Mouse (Mus musculus) heart, postnatal 0 days (tissue): ENCODE measurements at regions not wholly inside any gene's neighbourhood (a gene's known extent, or its start where the extent isn't known, plus 50 kb on each side); places are given as distances from the start of the nearest gene placed in this dataset.

Source experiments
- ATAC-seq: fragments of 200-750 bp; cut with Nextera tagmentation; 2 replicates; pipeline ENCODE4 v1.8.0; 2017; ENCODE audit warnings: low read depth, moderate number of reproducible peaks, moderate library complexity; ENCODE audit not compliant: insufficient read depth
- DNase-seq: peaks from one replicate; pipeline ENCODE4 v3.0.0-alpha.2; 2016; ENCODE audit warnings: low spot score
- H3K27ac ChIP-seq: fragments of 300-500 bp; sonication (generic); 2 replicates; pipeline ENCODE4 v1.5.1; 2014; ENCODE audit warnings: low read depth, mild to moderate bottlenecking
- H3K27me3 ChIP-seq: fragments of 300-500 bp; sonication (generic); 2 replicates; pipeline ENCODE4 v1.6.1; 2014; ENCODE audit warnings: low read length, mixed read lengths; ENCODE audit not compliant: control insufficient read depth, insufficient read depth
- H3K36me3 ChIP-seq: fragments of 300-500 bp; sonication (generic); replicated peaks from 2 replicates; pipeline ENCODE4 v1.6.1; 2014; ENCODE audit warnings: low read length, mixed read lengths; ENCODE audit not compliant: control insufficient read depth, insufficient read depth
- H3K4me1 ChIP-seq: fragments of 300-500 bp; sonication (generic); 2 replicates; pipeline ENCODE4 v1.6.1; 2014; ENCODE audit warnings: antibody characterized with exemption; ENCODE audit not compliant: control insufficient read depth, insufficient read depth
- H3K4me2 ChIP-seq: fragments of 300-500 bp; sonication (generic); 2 replicates; pipeline ENCODE4 v1.6.1; 2014; ENCODE audit warnings: low read depth, mild to moderate bottlenecking, low read length, moderate library complexity
- H3K4me3 ChIP-seq: fragments of 300-500 bp; sonication (generic); 2 replicates; pipeline ENCODE4 v1.5.1; 2014; ENCODE audit warnings: low read depth, low read length
- H3K9ac ChIP-seq: fragments of 300-500 bp; sonication (generic); replicated peaks from 2 replicates; pipeline ENCODE4 v1.6.1; 2014; ENCODE audit warnings: low read depth, low read length, mixed read lengths
- H3K9me3 ChIP-seq: fragments of 300-500 bp; sonication (generic); replicated peaks from 2 replicates; pipeline ENCODE4 v1.6.1; 2016; ENCODE audit warnings: low read length; ENCODE audit not compliant: control insufficient read depth
- CTCF ChIP-seq: IDR thresholded peaks from 2 replicates; pipeline ENCODE4 v1.5.1; 2016; ENCODE audit warnings: antibody characterized with exemption, control low read depth, low read depth
- EP300 ChIP-seq: IDR thresholded peaks from 2 replicates; pipeline ENCODE4 v1.6.1; 2016; ENCODE audit warnings: antibody characterized with exemption, low read depth
- WGBS: fragments of 180-500 bp; shearing (Covaris S2); extraction: QIAGEN DNeasy Blood & Tissue Kit; methylation state at CpG from one replicate; pipeline ENCODE4 v1.1.7; 2014; 5-methylcytosine and 5-hydroxymethylcytosine counted together

DNA sequence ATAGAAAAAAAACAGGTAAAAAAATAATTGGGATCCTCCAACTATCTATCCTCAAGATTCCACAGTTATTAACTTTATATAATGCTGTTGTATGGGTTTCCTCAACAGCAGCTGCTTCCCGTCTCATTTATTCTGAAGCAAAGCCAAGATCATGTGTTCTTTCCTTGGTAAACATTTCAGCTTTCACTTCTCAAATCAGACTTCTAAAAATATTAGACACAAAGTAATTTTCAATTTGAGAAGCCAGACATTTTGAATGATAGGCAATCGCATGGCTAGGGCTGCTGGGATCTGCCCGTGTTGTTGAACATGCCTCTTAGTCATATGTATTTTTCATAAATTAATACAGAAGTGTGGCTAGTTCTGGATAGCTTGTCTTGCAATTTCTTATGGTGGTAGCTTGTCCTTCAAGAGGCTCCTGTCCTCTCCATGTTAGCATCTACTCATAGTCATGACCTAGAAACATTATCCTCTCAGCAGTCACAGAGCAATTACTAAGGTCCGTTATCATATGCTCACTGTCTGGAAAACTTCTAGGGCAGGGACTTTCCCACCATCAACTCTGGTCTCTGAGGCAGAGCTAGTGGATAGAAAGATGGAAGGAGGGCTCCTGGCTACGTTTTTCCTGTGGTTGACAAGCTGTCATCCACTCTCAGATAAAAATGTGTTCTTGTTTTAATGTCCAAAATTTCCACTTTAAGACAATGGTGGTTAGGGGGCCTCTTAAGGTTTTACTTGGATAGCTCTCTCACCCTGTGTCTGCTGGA is 274.6 kb upstream of the Nmur2 start:
- ATAC-seq, result no peak
- Histone ChIP-seq H3K27ac (no peak overlapping the region), H3K4me1 (no peaks in the 10 kb centered on the region), H3K4me2 (no peak overlapping the region), H3K27me3 (no peaks in the 10 kb centered on the region), H3K9ac (no peak overlapping the region), H3K36me3 (no peaks in the 10 kb centered on the region), H3K9me3 (no peaks in the 10 kb centered on the region), H3K4me3 (no peak overlapping the region)
- 52% methylated on average over 5 of the region's 5 CpGs for WGBS
- TF ChIP-seq EP300 (no peak), CTCF (no peak)
- DNase-seq, result no peak

- Histone ChIP-seq H3K4me2 (no peak overlapping the region), H3K27me3 (no peaks in the 10 kb centered on the region), H3K27ac (no peak overlapping the region), H3K9me3 (no peaks in the 10 kb centered on the region), H3K9ac (no peak overlapping the region), H3K4me1 (no peaks in the 10 kb centered on the region), H3K4me3 (no peak overlapping the region), H3K36me3 (no peaks in the 10 kb centered on the region)
- ATAC-seq (no peak), DNase-seq (no peak)
- WGBS, result 88% methylated on average over 1 of the region's 1 CpGs
- no peak for TF ChIP-seq EP300
- no peak for TF ChIP-seq CTCF
Observed at GRCm38 (mm10) chr11:56309549-56309948, 268.7 kb upstream of the Nmur2 start.

DNA sequence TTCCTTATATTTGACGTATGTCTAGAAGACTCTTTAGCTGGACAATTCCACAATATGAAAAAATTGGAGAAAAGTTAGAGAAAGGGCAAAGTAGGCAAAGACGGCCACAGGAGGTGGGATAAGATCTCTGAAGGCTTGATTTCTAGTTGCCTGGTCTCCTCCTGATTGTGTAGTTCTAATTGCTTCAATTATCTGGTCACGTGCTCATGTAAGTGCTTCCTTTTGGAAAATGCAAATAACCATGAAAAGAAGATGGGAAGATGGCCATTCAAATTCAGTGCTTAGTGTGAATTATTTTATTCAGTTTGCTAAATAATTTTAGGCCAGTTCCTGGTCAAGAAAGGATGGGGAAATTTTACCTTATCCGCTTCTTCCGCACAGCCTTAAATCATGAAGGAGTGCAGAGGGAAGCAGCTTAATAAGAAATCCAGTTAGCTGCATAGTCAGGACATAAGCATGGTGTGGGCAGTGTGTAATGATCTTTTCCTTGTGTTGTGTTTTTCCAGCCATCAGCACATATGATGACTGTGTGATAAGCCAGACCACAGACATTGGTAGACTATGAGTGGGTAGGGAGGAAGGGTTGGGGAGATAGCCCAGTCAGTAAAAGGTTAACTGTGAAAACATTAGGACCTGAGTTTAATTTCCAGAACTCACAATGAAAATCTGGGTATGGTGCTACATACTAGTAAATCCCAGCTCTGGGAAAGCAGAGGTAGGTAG is 267.7 kb upstream of the Nmur2 start:
- Histone ChIP-seq H3K9me3 (no peaks in the 10 kb centered on the region), H3K27me3 (no peaks in the 10 kb centered on the region), H3K4me1 (no peaks in the 10 kb centered on the region), H3K27ac (no peak overlapping the region), H3K4me2 (no peak overlapping the region), H3K4me3 (no peak overlapping the region), H3K9ac (no peak overlapping the region), H3K36me3 (no peaks in the 10 kb centered on the region)
- ATAC-seq (no peak), DNase-seq (no peak)
- 87% methylated on average over 5 of the region's 5 CpGs for WGBS
- no peak for TF ChIP-seq EP300
- no peak for TF ChIP-seq CTCF

DNA sequence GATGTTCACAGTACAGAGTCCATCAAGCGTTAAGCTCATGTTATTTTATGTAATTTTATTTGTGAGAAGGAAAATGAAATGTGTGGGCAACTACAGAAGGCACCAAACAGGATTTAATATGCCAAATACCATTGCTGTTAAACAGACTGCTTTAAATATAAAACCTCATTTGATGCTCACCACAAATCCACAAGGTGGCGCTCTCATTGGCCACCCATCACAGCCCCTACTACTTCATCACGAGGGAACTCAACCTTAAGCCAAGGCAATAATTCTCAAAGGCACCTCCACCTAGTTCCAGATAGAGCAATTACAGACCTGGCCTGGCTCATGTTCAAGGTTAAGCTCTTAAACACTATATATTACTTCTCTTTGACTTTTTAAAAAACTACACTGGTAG is 266.2 kb upstream of the Nmur2 start:
- Histone ChIP-seq H3K27ac (no peak overlapping the region), H3K27me3 (no peaks in the 10 kb centered on the region), H3K9ac (no peak overlapping the region), H3K4me1 (no peaks in the 10 kb centered on the region), H3K4me2 (no peak overlapping the region), H3K9me3 (no peaks in the 10 kb centered on the region), H3K4me3 (no peak overlapping the region), H3K36me3 (no peaks in the 10 kb centered on the region)
- WGBS, result 33% methylated on average over 3 of the region's 3 CpGs
- no peak for DNase-seq
- no peak for ATAC-seq
- TF ChIP-seq CTCF, result peak; percentile 32
- TF ChIP-seq EP300, result no peak

GRCm38 (mm10) chr11:56290651-56291578 is 250.1 kb upstream of the Nmur2 start:
- Histone ChIP-seq H3K9me3 (no peaks in the 10 kb centered on the region), H3K4me2 (no peak overlapping the region), H3K27me3 (no peaks in the 10 kb centered on the region), H3K36me3 (no peaks in the 10 kb centered on the region), H3K4me1 (peaks cover 4% of the 10 kb centered on the region; the same call in 1 of the 2 replicates), H3K4me3 (no peak overlapping the region), H3K9ac (no peak overlapping the region), H3K27ac (no peak overlapping the region)
- DNase-seq, result no peak
- TF ChIP-seq CTCF (no peak), EP300 (no peak)
- ATAC-seq, result no peak
- 72% methylated on average over 13 of the region's 13 CpGs for WGBS
